Mouse (Mus musculus): ENCODE data around the gene Ntrk3.

Gene Ntrk3

DNA sequence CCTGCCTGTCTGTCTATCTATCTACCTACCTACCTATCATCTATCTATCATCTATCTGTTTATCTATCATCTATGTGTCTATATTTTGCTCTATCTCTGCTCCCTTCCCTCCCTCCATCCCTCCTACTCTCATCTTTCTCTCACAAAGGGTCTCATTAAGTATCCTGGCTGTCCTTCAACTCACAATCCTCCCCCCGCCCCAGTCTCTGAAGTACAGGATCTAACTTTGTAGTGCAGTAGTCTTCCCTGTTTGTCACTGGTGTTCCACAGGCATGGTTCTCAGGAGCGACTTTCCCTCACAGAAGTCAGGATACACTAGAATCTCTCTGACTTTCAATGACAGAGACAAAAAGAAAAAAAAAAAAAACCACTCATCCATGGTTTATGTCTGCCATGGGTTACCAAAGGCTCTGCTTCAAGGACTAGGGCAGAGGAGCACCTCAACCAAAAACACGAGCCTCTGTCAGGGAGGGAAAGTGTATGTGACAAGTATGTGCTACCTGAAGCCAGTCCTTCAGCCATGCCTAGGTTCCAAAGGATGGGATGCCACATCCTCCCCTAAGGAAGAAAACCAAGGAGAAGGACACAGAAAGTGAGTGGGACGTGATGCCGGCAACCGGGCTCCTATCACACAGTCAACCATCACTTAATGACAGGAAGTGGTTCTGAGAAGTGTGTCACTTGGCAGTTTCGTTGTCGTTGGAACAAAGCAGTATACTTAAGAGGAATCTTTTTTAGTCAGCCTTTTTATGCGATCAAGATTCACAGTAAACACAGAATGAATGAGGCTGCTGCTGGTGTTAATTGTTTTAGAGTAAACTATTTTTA lies 16.6 kb downstream of the Ntrk3 start:
- no peak for DNase-seq (ENCODE audit: low read depth in 1 of 2, low spot score in 2 of 2)

DNA sequence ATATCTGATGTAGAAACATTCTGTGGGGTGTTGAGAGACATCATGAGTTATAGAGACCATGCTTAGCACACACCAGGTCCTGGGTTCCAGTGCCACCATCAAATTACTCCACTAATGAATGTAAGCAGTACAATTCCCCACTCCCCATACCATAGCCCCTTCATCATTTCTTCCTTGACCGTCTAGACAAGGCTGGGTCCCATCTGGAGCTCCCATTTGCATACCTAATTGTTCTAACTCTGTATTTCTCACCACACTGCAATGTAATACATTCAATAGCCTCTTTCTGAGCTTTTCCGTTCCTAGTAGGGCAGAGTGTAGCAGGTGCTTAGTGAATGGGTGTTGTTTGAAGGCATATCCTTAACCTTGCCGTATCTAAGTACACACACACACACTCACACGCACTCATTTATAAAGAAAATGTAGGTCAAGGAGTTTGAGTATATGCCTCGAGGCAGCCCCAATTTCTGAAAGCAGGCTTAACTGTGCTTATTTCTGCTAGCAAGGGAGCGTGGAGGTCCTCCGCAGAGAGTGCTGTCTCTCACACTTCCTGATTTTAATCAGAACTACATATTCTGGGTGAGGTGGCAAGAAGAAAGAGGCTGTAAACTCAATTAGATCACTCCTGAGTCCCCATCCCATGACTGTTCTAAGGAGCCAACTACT lies 17.9 kb downstream of the Ntrk3 start:
- DNase-seq (ENCODE audit: low read depth in 1 of 2, low spot score in 2 of 2): no peak

DNA sequence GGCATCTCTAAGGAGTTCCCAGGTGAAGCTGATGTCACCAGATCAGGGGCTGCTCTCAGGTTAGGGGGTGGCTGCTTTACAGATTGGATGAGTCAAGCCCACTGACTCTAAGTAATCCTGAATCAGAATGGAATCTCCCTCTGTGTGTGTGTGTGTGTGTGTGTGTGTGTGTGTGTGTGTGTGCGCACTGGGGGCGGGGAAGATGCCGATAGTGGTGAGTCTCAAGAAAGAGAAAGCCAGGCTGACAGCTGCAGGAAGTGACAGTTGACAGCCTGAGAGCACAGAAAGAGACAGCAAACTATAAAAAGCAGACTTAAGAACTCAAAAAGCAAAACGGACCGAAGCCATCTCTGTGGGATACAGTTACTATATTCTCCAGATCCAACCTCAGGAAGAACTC lies 18.7 kb downstream of the Ntrk3 start:
- DNase-seq (ENCODE audit: low read depth in 1 of 2, low spot score in 2 of 2): no peak

DNA sequence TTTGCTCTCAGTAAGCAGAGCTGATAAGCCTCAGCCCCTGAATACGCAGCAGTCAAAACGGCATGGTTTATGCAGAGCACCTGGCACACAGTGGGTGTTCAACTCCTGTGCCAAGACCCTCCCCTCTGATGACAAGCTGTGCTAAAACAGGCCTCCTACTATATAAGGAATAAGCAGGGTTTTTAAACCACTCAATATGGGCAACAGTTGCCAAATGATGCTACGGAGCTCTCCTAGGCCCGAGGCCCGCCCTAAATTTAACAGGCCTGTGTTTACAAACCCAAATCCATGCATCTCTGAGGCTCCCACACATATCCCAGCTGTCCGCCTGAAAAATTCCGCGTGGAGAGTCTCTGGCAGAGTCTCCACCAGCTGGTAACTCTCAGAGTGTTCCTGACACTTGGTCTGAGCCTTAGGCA lies 19.6 kb downstream of the Ntrk3 start:
- no peak for DNase-seq (ENCODE audit: low read depth in 1 of 2, low spot score in 2 of 2)

DNA sequence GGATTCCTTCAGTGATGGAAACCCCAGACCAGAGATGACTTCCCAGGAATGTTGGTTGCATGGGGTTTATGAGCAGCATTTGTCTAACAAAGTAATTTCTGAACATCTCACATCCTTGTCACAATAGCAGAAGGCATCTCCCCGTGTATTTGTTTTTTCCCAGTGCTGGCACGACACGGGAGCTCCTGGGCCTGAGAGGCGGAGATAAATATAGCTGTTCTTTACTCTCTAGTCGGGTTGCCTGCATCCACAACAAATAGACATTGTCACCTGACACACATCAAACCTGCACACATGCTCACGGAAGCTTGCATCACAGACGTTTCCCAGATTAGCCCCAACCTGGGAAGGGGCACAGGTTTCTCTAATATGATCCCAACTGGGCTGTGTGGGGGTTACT lies 30.1 kb downstream of the Ntrk3 start:
- DNase-seq (ENCODE audit: low read depth in 1 of 2, low spot score in 2 of 2): no peak

DNA sequence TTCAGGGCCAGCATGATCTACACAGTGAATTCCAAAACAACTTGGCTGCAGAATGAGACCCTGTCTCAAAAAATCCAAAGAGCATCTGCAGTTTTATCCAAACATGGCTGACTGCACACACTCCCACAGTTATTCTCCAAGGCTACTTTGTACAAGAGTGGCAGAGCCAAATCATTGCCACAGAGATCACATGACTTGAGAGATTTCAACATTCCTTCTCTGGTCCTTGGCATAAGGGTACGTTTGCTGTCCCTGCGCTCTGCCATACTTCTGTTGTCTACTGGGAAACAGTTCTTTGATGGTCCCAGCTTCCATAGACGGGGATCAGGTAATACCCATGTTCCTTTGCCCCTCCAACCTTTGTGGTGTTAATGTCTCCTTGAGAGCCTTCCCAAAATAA lies 30.7 kb downstream of the Ntrk3 start:
- DNase-seq (ENCODE audit: low read depth in 1 of 2, low spot score in 2 of 2): no peak

DNA sequence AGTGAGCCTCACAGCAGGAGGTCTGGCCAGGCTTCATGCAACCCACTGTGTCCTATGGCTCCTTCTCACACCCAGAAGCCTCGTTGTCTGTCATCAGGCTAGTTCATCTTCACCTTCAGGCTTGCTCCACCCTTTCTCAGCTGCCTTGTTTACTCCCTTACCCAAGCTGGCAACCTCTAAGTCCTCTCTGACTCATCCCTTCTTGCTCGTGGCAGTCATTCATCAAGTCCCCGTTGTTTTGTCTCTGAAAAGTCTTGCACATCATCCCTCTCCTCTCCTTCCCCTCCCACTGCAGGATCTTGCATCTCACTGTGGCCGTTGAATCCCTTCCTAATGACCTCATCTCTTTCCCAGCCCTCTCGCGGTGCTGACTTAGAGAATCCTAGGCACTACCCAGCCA lies 35.1 kb downstream of the Ntrk3 start:
- no peak for DNase-seq (ENCODE audit: low read depth in 1 of 2, low spot score in 2 of 2)

DNA sequence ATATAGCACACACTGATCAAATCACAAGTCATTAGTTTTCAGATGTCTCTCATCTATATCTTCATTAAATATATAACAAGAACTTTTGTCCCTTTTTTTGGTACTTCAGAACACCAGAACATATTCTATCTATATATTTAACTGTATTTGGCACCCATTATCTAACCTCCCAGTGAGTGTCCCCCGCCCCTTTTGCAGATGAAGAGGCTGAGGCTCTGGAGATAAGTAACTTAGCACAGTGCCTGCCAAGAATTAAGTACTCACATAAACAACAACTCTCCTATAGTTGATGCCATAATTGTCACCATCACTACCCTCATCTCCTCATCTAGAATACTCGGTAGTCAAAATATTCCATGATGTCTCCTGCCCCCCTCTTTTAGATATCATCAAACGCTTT lies 42.6 kb downstream of the Ntrk3 start:
- DNase-seq (ENCODE audit: low read depth in 1 of 2, low spot score in 2 of 2): no peak

DNA sequence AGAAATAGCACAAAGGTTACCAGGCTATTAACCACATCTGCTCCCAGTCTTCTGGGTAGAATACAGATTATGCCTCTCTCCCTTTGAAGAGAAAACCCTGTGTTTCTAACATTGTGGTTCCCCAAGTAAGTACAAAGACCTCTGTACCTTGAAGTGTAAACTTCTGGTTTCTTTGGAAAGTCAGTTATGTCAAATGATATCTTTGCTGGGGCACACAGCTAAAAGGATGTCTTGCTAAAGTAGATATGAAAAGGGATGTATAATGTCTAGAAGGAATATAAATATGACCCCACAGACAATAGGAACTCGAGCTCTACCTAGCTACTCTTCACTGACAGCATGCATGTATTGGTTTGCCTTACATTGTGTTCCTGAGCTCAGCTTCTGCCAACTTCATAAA lies 44.7 kb downstream of the Ntrk3 start:
- DNase-seq (ENCODE audit: low read depth in 1 of 2, low spot score in 2 of 2): no peak

DNA sequence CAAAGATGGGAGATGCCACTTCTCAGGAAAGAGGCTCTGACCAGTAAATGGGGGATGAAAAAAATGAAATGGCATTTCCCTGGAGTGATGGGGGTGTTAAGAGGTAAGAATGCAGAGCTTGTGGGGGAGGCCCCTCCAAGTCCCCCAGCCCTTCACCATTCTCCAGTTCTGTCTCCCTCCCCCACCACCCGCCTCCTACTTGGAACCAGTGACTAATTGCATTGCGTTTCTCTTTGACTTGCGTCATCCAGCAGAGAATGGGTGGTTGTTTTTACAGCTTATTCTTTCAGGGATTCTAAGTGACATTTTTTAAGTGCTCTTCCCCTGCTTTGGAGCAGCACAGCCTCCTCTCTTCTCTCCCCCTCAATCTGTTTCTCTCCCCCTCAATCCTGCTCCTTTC lies 46.9 kb downstream of the Ntrk3 start:
- DNase-seq (ENCODE audit: low read depth in 1 of 2, low spot score in 2 of 2): no peak

DNA sequence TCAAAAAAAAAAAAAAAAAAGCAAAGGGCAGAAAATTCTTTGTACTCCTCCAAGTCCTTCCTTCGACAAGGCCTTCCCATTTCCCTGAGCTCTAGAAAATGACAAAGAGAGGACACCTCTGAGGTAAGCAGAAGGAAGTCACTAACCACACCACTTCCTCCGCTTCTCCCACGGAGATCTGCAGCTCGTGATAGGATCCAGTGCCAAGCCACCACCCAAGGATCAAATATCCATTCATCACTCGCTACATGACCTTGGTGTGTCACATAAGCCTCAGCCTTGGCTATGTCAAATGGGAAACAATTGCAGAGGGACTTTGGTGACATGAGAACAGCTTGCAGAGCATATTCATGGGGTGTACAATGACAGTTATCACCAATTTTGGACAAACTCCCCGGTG lies 52.9 kb downstream of the Ntrk3 start:
- DNase-seq (ENCODE audit: low read depth in 1 of 2, low spot score in 2 of 2): no peak

DNA sequence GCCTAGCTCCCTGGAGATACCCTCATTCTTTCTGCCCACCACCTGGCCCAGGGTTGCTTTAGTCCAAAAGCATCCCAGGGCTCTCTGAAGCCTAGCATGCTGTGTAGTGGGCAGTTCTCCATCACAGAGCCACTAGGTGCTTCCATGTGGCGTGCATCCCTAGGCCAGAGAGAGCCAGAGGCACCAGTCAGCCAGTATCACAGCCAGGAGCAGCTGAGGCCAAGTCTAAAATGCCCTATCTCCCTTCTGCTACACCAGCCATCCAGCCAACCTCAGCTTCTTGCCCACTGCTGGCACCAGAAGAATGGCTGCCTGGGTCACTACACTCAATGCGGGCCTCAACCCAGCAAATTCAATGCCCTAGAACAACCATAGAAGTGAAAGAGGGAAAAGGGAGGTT lies 56.9 kb downstream of the Ntrk3 start:
- DNase-seq (ENCODE audit: low read depth in 1 of 2, low spot score in 2 of 2): no peak

DNA sequence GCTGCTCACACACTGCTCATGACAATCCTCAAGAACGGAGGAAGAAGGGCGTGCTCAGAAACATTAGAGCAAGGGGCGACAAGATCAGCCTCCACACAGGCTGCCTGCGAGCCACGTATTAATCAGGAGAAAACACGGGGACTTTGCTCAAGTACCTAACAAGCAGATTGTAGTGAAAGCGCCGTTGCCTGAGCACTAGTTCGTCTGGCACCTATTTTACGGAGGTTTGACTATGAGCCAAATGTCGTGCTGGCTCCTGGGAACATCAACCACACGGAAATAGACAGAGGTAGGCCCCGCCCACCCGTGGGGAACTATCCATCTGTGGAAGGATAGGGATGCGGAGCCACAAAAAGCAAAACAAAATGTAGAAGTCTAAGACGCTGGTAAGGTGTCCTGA lies 68.4 kb downstream of the Ntrk3 start:
- no peak for DNase-seq (ENCODE audit: low read depth in 1 of 2, low spot score in 2 of 2)

DNA sequence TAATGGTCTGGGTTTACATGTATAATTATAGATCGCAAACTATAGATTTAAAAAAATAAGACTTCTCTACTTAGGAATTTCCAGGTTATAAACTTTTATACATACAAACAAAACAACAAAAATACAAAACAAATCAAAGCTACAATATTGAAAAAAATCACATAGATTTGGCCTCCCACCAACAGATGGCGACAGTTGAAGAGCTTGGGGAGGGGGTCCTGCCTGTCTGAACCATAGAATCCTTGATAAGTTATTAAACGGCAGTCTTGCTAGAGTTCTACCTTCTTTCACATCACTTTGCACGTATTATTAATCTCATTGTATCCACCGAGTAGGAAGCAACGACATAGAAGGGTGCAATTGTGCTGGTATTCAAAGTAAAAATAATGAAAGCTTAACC lies 68.9 kb downstream of the Ntrk3 start:
- no peak for DNase-seq (ENCODE audit: low read depth in 1 of 2, low spot score in 2 of 2)

DNA sequence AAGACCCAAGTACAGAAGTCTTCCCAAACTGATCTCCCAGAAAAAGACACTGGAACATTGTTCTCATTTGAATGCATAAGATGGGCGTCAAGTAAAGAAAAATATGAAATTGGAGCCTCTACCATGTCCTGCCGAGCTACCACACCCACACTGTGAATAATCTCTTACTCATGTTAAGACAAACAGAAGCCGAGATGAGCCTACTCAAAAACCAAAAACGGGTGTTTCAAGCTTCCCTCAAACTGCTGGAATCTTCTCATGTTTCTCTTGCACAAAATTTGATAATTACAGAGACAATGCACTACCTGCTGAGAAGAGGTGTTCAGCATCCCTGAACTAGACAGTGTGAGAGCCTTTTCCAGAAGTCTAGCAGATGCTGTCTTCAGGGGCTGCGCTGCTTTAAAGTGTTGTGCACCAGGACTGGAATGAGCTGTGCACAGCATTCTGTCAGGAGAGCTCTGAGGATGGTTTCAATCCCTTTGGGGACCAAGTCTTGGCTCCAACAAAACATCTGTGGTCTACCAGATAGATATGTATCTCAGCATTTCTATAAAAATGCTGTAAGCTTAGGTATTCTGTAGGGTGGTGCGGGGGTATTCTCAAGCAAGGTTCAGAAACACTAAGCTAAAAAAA lies 69.7 kb downstream of the Ntrk3 start:
- DNase-seq (ENCODE audit: low read depth in 1 of 2, low spot score in 2 of 2): no peak

DNA sequence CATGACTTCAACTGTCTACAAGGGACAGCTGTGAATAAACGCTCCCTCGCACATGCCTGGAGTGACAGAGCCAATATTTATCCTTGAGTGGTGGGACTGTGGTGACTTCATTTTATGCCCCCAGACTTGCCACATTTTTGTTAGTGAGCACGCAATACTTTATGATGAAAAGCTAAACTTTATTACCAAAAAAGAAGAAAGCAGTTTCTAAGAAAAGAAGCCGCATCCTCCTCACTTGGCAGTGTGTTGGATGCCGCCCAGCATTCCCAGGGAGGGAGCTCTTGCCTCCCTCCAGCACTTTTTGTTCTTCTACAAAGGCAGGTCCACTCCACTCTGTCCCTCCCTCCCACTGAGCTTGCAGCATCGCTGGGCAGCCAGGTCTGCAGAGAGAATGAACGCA lies 77.0 kb downstream of the Ntrk3 start:
- DNase-seq (ENCODE audit: low read depth in 1 of 2, low spot score in 2 of 2): no peak

DNA sequence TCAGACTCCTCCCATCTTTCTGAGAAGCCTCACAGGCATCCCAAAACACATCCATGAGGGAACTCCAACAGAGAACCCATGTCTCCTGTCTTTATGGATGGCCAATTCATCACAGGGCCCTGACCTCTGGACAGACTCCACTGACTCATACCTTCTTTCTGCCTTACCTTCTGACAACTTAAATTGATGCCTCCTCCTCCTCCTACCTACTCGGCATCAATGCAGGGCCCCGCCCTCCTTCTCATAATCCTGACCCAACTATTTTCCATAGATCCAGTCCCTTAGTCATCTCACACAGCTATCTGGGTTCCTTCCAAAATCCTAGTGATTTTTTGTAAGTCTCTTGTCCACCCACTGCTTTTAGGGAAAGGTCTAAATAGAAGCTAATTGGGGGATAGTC lies 78.0 kb downstream of the Ntrk3 start:
- DNase-seq (ENCODE audit: low read depth in 1 of 2, low spot score in 2 of 2): no peak

DNA sequence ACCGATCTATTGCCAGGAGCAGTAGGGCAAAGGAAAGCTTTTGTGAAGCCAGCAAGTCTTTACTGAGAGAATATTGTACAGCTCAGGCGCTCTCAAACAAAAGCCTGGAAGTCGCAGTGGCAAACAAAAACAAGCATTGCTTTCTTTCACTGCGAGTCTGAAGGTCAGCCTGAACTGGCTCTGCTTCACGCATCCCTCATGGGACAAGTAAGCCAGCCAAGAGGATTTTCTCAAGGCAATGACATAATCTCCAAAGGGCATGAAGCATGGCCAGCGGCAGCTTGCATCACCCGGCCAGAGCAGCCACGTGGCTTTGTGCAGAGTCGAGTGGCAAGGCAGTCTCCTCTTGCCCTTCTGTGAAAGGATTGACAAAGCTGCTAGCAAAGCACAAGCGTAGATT lies 79.8 kb downstream of the Ntrk3 start:
- no peak for DNase-seq (ENCODE audit: low read depth in 1 of 2, low spot score in 2 of 2)

DNA sequence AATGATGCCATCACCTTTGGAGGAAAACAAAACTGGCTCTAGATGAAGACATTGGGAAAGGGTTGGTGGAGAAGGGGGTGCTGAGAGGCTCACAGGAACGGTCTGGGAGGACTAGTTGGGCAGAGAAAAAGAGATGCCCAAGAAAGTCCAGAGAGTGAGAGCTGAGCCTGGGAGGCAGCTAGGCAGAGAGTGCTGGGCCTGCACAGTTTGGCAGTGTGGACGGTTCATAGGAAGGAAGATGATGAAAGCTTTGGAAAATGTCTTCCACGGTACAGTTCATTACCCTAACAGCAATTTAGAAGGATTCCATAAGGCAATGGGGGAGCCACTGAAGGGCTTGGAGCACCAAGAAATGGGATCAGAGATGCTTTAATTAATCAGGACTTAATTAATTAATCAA lies 81.6 kb downstream of the Ntrk3 start:
- no peak for DNase-seq (ENCODE audit: low read depth in 1 of 2, low spot score in 2 of 2)

DNA sequence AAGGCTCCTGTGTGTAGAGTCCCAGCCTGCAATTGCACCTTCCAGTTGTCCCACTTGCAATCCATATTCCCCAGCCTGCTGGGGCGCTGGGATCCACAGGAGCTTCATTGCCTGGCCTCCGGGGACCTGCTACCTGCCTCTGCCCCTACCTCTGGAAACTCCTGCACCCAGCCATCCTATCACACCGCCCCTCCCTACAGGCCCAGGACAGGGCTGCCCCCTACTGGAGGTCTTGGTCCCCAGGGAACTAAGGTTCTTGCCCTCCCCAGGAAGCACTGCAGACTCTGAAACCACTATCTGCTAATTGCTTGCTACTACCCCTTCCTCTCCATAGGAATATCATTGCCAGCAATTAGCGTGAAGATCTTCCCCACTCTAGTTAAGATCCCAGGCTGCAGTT lies 84.1 kb downstream of the Ntrk3 start:
- DNase-seq (ENCODE audit: low read depth in 1 of 2, low spot score in 2 of 2): no peak

DNA sequence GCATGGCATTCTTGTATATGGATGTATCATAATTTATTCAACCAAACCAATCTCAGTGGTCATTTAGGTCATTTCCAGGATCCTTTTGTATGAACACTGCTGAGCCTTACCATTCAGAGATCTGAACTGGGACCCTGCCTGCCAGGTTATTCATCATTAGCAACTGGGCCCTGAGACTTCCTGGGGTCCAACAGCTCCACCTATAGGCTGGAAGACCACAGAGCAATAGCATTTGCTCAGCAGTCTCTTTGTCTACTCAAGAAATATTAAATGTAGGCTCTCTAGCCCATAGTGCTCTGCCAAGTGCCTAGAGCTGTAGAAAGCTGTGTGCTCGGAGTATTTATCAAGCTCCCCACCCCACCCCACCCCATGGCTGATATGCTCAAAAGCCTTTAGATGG lies 85.5 kb downstream of the Ntrk3 start:
- DNase-seq (ENCODE audit: low read depth in 1 of 2, low spot score in 2 of 2): no peak

DNA sequence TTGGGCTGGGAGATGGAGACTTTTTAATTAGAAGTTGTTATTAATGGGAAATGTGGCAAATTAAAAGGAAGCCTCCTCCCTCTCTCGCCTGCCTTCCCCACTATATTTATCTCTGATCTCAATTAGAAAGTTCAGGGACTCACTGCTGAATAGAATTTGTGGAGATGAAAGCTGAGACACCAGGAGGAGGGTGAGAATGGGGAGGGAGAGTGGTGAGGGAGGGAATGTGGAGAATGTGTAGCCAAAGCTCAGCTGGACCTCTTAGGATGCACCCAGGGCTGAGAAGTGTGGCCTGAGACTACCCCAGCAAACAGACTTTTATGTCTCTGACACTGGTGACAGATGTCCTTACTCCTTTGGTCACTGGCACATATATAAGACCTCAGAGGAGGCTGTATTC lies 86.3 kb downstream of the Ntrk3 start:
- no peak for DNase-seq (ENCODE audit: low read depth in 1 of 2, low spot score in 2 of 2)

DNA sequence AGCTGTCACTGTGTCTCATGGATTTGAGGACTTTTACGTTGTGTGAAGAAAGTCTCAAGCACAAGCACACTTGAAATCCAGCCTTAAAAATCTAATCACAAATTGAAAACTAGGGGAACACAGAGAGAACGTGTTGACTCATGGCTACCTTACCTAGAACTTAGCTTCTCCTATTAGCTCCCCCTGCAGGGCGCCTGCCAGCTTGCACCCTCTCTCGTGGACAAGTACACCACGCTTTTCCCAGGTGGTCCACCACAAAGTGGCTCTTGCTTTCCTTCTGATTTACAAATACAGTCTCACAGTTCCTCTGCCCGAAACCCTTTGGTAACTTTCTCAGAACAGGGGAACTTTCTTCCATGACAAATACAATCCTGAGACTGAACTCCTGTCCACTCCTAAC lies 94.1 kb downstream of the Ntrk3 start:
- DNase-seq (ENCODE audit: low read depth in 1 of 2, low spot score in 2 of 2): no peak

All from monocyte, adult 2 months (primary cell).